Mouse (Mus musculus) midbrain, embryonic 15.5 days (tissue): ENCODE measurements around the gene Tma7. TPM values are rescaled to one million over a fixed set of nuclear protein-coding genes. Genes with fewer than 3 reads are reported as not detected.

Experiments used
- ATAC-seq: fragments of 200-750 bp; cut with Nextera tagmentation; replicated peaks from 2 replicates; pipeline ENCODE4 v1.8.0; 2017; ENCODE audit warnings: moderate TSS enrichment
- H3K27ac ChIP-seq: fragments of 300-500 bp; sonication (generic); 2 replicates; pipeline ENCODE4 v1.5.1; 2015; ENCODE audit warnings: mild to moderate bottlenecking, inconsistent platforms
- H3K27me3 ChIP-seq: fragments of 300-500 bp; sonication (generic); replicated peaks from 2 replicates; pipeline ENCODE4 v1.6.1; 2015; ENCODE audit warnings: inconsistent platforms
- H3K36me3 ChIP-seq: fragments of 300-500 bp; sonication (generic); replicated peaks from 2 replicates; pipeline ENCODE4 v1.6.1; 2015; ENCODE audit warnings: inconsistent platforms
- H3K4me1 ChIP-seq: fragments of 300-500 bp; sonication (generic); 2 replicates; pipeline ENCODE4 v1.6.1; 2015; ENCODE audit warnings: inconsistent platforms
- H3K4me2 ChIP-seq: fragments of 300-500 bp; sonication (generic); 2 replicates; pipeline ENCODE4 v1.6.1; 2015; ENCODE audit warnings: inconsistent platforms, mild to moderate bottlenecking, moderate library complexity
- H3K4me3 ChIP-seq: fragments of 300-500 bp; sonication (generic); 2 replicates; pipeline ENCODE4 v1.5.1; 2015; ENCODE audit warnings: mild to moderate bottlenecking, inconsistent platforms
- H3K9ac ChIP-seq: fragments of 300-500 bp; sonication (generic); 2 replicates; pipeline ENCODE4 v1.6.1; 2015; ENCODE audit warnings: mild to moderate bottlenecking, inconsistent platforms
- H3K9me3 ChIP-seq: fragments of 300-500 bp; sonication (generic); 2 replicates; pipeline ENCODE4 v1.6.1; 2016; ENCODE audit warnings: inconsistent platforms
- WGBS: fragments of 180-500 bp; shearing (Covaris S2); methylation state at CpG from one replicate; pipeline ENCODE4 v1.1.7; 2015; ENCODE audit warnings: mixed read lengths; 5-methylcytosine and 5-hydroxymethylcytosine counted together
- polyA plus RNA-seq: library from polyadenylated mRNA; unstranded; fragments of >200 nt; fragmentation: Nextera tagmentation; extraction: Ambion mirVana; gene quantifications from 2 replicates; pipeline ENCODE4 v1.2.1, GENCODE M21; 2015

Tma7 gene
- 607 and 639 TPM in 2 replicates for polyA plus RNA-seq

GRCm38 (mm10) chr9:109082124-109082800 is at the start of gene Tma7, which contains the start of gene Ccdc51:
TSS of gene Tma7 (minus strand) at chr9:109082587.
TSS of gene Ccdc51 (plus strand) at chr9:109082493.
- H3K9ac ChIP-seq: peak within 1 kb of the TSS; percentile 91
- peak within 1 kb of the TSS; percentile 81 for H3K4me3 ChIP-seq
- H3K27ac ChIP-seq: peak within 1 kb of the TSS; percentile 74
- WGBS: under 1% methylated on average over 37 of the region's 37 CpGs
- H3K4me1 ChIP-seq: peaks cover 26% of the 10 kb centered on the region
- peaks cover 14% of the 10 kb centered on the region for H3K36me3 ChIP-seq
- no peaks in the 10 kb centered on the region for H3K9me3 ChIP-seq
- no peaks in the 10 kb centered on the region for H3K27me3 ChIP-seq
- peak within 1 kb of the TSS; percentile 79 for H3K4me2 ChIP-seq
- ATAC-seq: peak; percentile 98

DNA sequence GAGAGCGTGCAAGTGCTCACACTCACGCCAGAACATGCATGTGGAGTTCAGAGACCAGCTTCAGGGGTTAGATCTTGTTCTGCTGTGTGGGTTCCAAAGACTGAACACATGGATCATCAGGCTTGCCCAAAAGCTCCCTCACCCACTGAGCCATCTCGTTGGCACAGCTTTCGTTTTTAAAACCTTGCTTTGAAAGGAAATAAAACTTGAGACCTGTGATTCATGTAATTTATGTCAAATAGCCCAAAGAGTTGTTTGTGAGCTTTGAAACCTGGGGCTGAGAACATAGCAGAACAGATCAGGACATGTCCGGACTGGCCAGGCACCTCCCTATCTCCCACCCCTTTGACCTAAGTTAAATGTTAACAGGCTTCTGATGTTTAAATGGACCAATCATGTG is 47.7 kb upstream of the Tma7 start:
- H3K4me1 ChIP-seq: no peaks in the 10 kb centered on the region
- H3K27ac ChIP-seq: no peak overlapping the region
- H3K9me3 ChIP-seq: no peaks in the 10 kb centered on the region
- 90% methylated on average over 5 of the region's 5 CpGs for WGBS
- H3K4me3 ChIP-seq: no peak overlapping the region
- H3K27me3 ChIP-seq: no peaks in the 10 kb centered on the region
- H3K4me2 ChIP-seq: no peak overlapping the region
- no peak for ATAC-seq
- H3K36me3 ChIP-seq: no peaks in the 10 kb centered on the region
- H3K9ac ChIP-seq: no peak overlapping the region

DNA sequence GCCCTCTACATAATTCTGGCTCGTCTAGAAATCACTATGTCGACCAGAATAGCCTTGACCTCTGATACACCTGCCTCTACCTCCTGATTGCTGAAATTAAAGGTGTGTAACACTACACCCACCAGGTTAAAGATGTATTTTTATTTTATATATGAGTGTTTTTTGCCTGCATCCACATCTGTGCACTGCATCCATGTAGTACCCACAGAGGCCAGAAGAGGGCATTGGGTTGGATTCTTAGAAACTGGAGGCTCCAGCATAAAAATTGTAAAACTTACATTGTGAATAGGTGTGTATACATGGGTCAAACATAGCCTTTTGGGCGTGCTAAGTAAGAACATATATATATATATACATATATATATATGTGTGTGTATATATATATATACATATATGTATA is 45.8 kb upstream of the Tma7 start:
- Histone ChIP-seq H3K27ac (no peak overlapping the region), H3K4me2 (no peak overlapping the region), H3K4me3 (no peak overlapping the region), H3K9ac (no peak overlapping the region), H3K27me3 (no peaks in the 10 kb centered on the region), H3K9me3 (no peaks in the 10 kb centered on the region), H3K36me3 (no peaks in the 10 kb centered on the region), H3K4me1 (no peaks in the 10 kb centered on the region)
- ATAC-seq: no peak
- 53% methylated on average over 3 of the region's 3 CpGs for WGBS

DNA sequence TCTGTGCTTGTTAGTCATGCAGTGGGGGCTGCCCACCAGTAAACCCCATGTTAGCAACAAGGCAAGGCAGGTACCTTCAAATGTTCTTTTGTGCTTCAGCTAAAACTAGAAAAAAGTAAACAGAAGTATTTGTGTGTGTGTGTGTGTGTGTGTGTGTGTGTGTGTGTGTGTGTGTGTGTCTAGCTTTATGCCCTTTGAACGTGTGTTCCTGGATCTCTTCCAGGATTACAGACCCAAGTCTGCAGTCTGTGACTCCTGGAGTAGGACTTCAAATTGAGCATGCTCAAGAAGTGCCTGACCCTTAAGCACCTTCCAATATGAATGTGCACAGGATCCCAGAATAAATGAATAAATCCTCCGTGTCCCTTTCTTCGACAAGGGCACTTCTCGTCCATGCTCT is 44.7 kb upstream of the Tma7 start:
- 80% methylated on average over 4 of the region's 4 CpGs for WGBS
- Histone ChIP-seq H3K4me3 (no peak overlapping the region), H3K4me2 (no peak overlapping the region), H3K9me3 (no peaks in the 10 kb centered on the region), H3K9ac (no peak overlapping the region), H3K36me3 (no peaks in the 10 kb centered on the region), H3K27ac (no peak overlapping the region), H3K4me1 (no peaks in the 10 kb centered on the region), H3K27me3 (no peaks in the 10 kb centered on the region)
- no peak for ATAC-seq

DNA sequence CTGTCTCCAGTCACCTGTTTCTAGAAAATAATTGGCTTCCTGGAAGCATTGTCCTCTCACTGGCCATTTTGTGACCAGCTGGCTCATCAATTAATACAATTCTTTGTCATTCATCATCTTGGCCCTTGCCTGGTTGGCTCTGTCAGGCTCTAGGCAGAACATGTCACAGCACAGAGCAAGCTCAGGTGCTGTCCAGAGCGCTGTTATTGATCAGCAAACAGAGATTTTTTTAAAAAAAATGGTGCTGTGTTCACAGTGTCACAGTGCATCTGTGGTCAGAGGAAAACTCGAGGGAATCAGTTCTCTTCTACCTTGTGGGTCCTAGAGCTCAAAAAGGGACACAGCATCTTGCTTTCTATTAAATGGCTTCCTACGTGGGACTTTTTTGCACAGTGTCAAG is 43.1 kb upstream of the Tma7 start:
- Histone ChIP-seq H3K9ac (no peak overlapping the region), H3K27me3 (no peaks in the 10 kb centered on the region), H3K27ac (no peak overlapping the region), H3K4me2 (no peak overlapping the region), H3K9me3 (no peaks in the 10 kb centered on the region), H3K4me3 (no peak overlapping the region), H3K36me3 (no peaks in the 10 kb centered on the region), H3K4me1 (no peaks in the 10 kb centered on the region)
- no peak for ATAC-seq
- 70% methylated on average over 3 of the region's 3 CpGs for WGBS

GRCm38 (mm10) chr9:109125043-109125442 is 42.7 kb upstream of the Tma7 start:
- ATAC-seq: no peak
- Histone ChIP-seq H3K4me2 (no peak overlapping the region), H3K4me3 (no peak overlapping the region), H3K4me1 (no peaks in the 10 kb centered on the region), H3K27me3 (no peaks in the 10 kb centered on the region), H3K36me3 (no peaks in the 10 kb centered on the region), H3K27ac (no peak overlapping the region), H3K9ac (no peak overlapping the region), H3K9me3 (no peaks in the 10 kb centered on the region)
- 88% methylated on average over 2 of the region's 2 CpGs for WGBS

DNA sequence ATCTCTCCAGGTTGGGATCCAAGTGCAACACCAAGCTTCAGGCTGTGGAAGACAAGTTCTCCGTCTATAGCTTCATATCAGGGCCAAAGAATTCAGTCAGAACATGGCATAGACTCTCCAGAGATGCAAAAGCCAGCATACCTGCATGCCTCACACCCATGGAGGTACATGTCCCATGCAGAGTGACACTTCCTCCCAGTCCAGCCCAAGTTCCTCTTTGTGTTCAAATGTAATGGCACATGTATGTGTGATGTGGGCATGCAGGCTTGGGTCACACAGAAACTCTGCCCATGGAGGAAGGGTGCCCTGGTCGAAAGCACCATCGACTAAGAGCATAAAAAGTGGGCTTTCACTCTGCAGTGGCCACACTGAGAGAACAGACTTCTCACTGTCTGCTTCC is 41.8 kb upstream of the Tma7 start:
- Histone ChIP-seq H3K4me3 (no peak overlapping the region), H3K4me1 (no peaks in the 10 kb centered on the region), H3K9ac (no peak overlapping the region), H3K4me2 (no peak overlapping the region), H3K27ac (no peak overlapping the region), H3K36me3 (peaks cover under 1% of the 10 kb centered on the region; the same call in 1 of the 2 replicates), H3K9me3 (no peaks in the 10 kb centered on the region), H3K27me3 (no peaks in the 10 kb centered on the region)
- 92% methylated on average over 3 of the region's 3 CpGs for WGBS
- ATAC-seq: no peak

- ATAC-seq: 0 out of 2 replicates have a peak, but pooled peaks have one; percentile 4
- Histone ChIP-seq H3K27me3 (no peaks in the 10 kb centered on the region), H3K4me3 (no peak overlapping the region), H3K4me2 (no peak overlapping the region), H3K4me1 (no peaks in the 10 kb centered on the region), H3K36me3 (peaks cover 9% of the 10 kb centered on the region), H3K27ac (no peak overlapping the region), H3K9ac (no peak overlapping the region), H3K9me3 (no peaks in the 10 kb centered on the region)
- WGBS: 62% methylated on average over 6 of the region's 6 CpGs
Measured at GRCm38 (mm10) chr9:109123266-109123665, 40.9 kb upstream of the Tma7 start.

DNA sequence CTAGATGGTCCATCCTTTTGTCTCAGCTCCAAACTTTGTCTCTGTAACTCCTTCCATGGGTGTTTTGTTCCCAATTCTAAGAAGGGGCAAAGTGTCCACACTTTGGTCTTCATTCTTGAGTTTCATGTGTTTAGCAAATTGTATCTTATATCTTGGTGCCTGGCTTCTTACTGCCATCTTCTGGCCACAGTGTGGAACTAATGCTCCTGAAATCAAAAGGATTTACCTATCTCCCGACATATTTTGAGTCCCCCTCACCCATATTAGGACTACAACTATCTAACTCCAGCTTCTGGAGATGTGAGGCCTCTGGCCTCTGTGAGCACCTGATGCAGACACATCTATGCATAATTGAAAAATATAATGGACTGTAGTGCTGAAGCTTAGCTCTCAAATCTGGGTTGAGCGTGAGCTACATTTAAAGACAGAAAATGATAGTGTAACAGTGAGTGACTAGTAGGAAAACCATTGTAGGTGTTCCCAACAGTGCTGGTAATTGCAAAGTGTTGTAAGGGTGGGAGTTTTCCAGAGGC is 40.2 kb upstream of the Tma7 start:
- no peak overlapping the region for H3K9ac ChIP-seq
- H3K4me1 ChIP-seq: no peaks in the 10 kb centered on the region
- peak; percentile 43 for ATAC-seq
- H3K27ac ChIP-seq: no peak overlapping the region
- no peaks in the 10 kb centered on the region for H3K27me3 ChIP-seq
- H3K4me2 ChIP-seq: no peak overlapping the region
- no peaks in the 10 kb centered on the region for H3K9me3 ChIP-seq
- WGBS: 44% methylated on average over 2 of the region's 2 CpGs
- H3K36me3 ChIP-seq: peaks cover 14% of the 10 kb centered on the region
- no peak overlapping the region for H3K4me3 ChIP-seq

GRCm38 (mm10) chr9:109120956-109121355 is 38.6 kb upstream of the Tma7 start:
- ATAC-seq: no peak
- H3K4me2 ChIP-seq: no peak overlapping the region

GRCm38 (mm10) chr9:109119571-109119970 is 37.2 kb upstream of the Tma7 start:
- H3K4me2 ChIP-seq: no peak overlapping the region
- no peak overlapping the region for H3K27ac ChIP-seq
- H3K9me3 ChIP-seq: no peaks in the 10 kb centered on the region
- no peak for ATAC-seq
- H3K27me3 ChIP-seq: no peaks in the 10 kb centered on the region
- 93% methylated on average over 9 of the region's 9 CpGs for whole genome bisulfite sequencing
- H3K4me1 ChIP-seq: no peaks in the 10 kb centered on the region
- no peak overlapping the region for H3K9ac ChIP-seq
- peaks cover 44% of the 10 kb centered on the region for H3K36me3 ChIP-seq
- no peak overlapping the region for H3K4me3 ChIP-seq

More at GRCm38 (mm10) chr9:109120956-109121355, 38.6 kb upstream of the Tma7 start:
- Histone ChIP-seq H3K9ac (no peak overlapping the region), H3K9me3 (no peaks in the 10 kb centered on the region), H3K27ac (no peak overlapping the region), H3K36me3 (peaks cover 31% of the 10 kb centered on the region), H3K4me3 (no peak overlapping the region), H3K4me1 (no peaks in the 10 kb centered on the region), H3K27me3 (no peaks in the 10 kb centered on the region)
- WGBS: 92% methylated on average over 6 of the region's 6 CpGs

- H3K4me2 ChIP-seq: no peak overlapping the region
- H3K27ac ChIP-seq: no peak overlapping the region
- WGBS: 93% methylated on average over 4 of the region's 4 CpGs
- no peaks in the 10 kb centered on the region for H3K27me3 ChIP-seq
- ATAC-seq: no peak
- peaks cover 56% of the 10 kb centered on the region for H3K36me3 ChIP-seq
- H3K9me3 ChIP-seq: no peaks in the 10 kb centered on the region
- H3K9ac ChIP-seq: no peak overlapping the region
- no peak overlapping the region for H3K4me3 ChIP-seq
- H3K4me1 ChIP-seq: no peaks in the 10 kb centered on the region
Measured at GRCm38 (mm10) chr9:109118106-109118505, 35.7 kb upstream of the Tma7 start.

- Histone ChIP-seq H3K9me3 (no peaks in the 10 kb centered on the region), H3K36me3 (peaks cover 74% of the 10 kb centered on the region), H3K4me1 (no peaks in the 10 kb centered on the region), H3K9ac (no peak overlapping the region), H3K4me2 (no peak overlapping the region), H3K4me3 (no peak overlapping the region), H3K27ac (no peak overlapping the region), H3K27me3 (no peaks in the 10 kb centered on the region)
- WGBS: 91% methylated on average over 10 of the region's 10 CpGs
- ATAC-seq: no peak
Measured at GRCm38 (mm10) chr9:109116205-109116604, 33.8 kb upstream of the Tma7 start.
